Mouse (Mus musculus) small intestine, adult 2 months (tissue): Measurements from ENCODE around the gene Ggnbp2.

ENCODE experiments used
- CTCF ChIP-seq: fragments of 200-500 bp; IDR thresholded peaks from 2 replicates; pipeline ENCODE4 v1.5.1; 2012; ENCODE audit warnings: low read depth, mild to moderate bottlenecking, control low read depth, inconsistent platforms, low read length, moderate library complexity, mixed read lengths; ENCODE audit not compliant: insufficient replicate concordance, insufficient read length; ENCODE audit errors: extremely low read depth
- POLR2A ChIP-seq: fragments of 200-500 bp; IDR thresholded peaks from 2 replicates; pipeline ENCODE4 v1.6.1; 2012; ENCODE audit warnings: low read depth, mild to moderate bottlenecking, control low read depth, inconsistent platforms, low read length, moderate library complexity

DNA sequence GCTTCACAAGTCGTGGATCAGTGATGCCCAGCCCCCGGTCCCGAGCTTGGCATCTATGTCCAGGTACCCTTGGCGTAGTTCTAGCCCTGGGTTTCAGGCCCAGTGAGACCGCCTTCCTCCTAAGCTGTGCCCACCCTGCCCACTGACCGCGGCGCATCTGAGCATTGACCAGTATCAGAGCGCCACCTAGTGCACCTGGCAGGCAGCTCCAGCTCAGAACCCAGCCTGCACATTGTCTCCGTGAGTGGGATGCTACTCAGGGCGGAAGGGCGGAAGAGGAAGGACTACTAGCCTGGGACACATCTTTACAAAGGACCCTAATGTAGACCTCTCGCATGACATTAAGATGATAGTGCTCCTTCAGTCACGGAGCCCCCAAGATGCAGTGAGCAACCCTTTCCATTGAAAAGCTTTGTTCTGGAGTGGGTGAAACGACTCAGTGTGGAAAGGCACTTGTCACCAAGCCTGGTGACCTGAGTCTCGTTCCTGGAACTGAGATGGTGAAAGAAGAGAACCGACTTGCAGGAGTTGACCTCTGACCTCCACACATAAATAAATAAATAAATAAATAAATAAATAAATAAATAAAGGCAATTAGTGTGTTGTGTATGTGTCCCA is 76.0 kb downstream of the Ggnbp2 start:
- peak; percentile 70; the same call in 1 of the 2 replicates for TF ChIP-seq CTCF
- TF ChIP-seq POLR2A: no peak
